ENCODE assay signal across 10 mouse cellular contexts in genomic region chr12:8444975-8445853, GRCm38 (mm10). TPM values are rescaled to one million over a fixed set of nuclear protein-coding genes. Genes with fewer than 3 reads are reported as not detected.
DNase-seq lines count a peak whose midpoint lies in the region; ATAC-seq lines count a peak whose summit lies in the region.
"Had no signal": no experiment of that assay in that cellular context is flagged by ENCODE, and none has a peak within 500 bp of the region (broad histone marks: within the 10 kb centered on the region; RNA-seq: fewer than 3 reads in every experiment).

No protein-coding gene starts in this region.

- no peak for ATAC-seq in heart, embryonic 11.5 days (replicated peaks; ENCODE audit: insufficient number of reproducible peaks, low FRiP score, low TSS enrichment)

- no peaks in the 10 kb centered on the region; the same call in 1 of the 2 replicates for H3K4me1 ChIP-seq in heart, embryonic 11.5 days (ENCODE audit: control insufficient read depth, insufficient read depth, low read length)
- peaks cover 33% of the 10 kb centered on the region for H3K4me1 ChIP-seq in midbrain, embryonic 10.5 days

- H3K36me3 ChIP-seq in heart, embryonic 11.5 days (ENCODE audit: control insufficient read depth, insufficient read depth, low read length): no peaks in the 10 kb centered on the region
- no peaks in the 10 kb centered on the region for H3K36me3 ChIP-seq in midbrain, embryonic 10.5 days

- H3K9ac ChIP-seq in heart, embryonic 11.5 days (ENCODE audit: low read depth, low read length): no peak overlapping the region

- no peaks in the 10 kb centered on the region for H3K9me3 ChIP-seq in heart, embryonic 11.5 days (replicated peaks; ENCODE audit: control insufficient read depth, low read length)
- no peaks in the 10 kb centered on the region for H3K9me3 ChIP-seq in midbrain, embryonic 10.5 days (replicated peaks)

- intact Hi-C loops in heart, postnatal 36 days (cut with DNase I): loop anchor here (1.0 kb wide), 2 partner anchors 53 to 88 kb away; no protein-coding TSS in a partner anchor

- H3K4me2 ChIP-seq in heart, embryonic 11.5 days: no peak overlapping the region
- H3K4me2 ChIP-seq: liver, embryonic 11.5 days had no signal

- H3K27me3 ChIP-seq in heart, embryonic 11.5 days (ENCODE audit: control insufficient read depth, insufficient read depth, low read length): no peaks in the 10 kb centered on the region
- H3K27me3 ChIP-seq in midbrain, embryonic 10.5 days (ENCODE audit: low read depth, poor library complexity, severe bottlenecking): peaks cover 49% of the 10 kb centered on the region

- 70% methylated on average over 13 of the region's 13 CpGs for WGBS in heart, embryonic 11.5 days (ENCODE audit: insufficient replicate concordance)
- WGBS in midbrain, embryonic 10.5 days: 84% methylated on average over 13 of the region's 13 CpGs

- H3K4me3 ChIP-seq in heart, embryonic 11.5 days (ENCODE audit: low read depth, low read length): no peak overlapping the region
- no peak overlapping the region for H3K4me3 ChIP-seq in midbrain, embryonic 10.5 days

- DNase-seq in heart, adult 11 months: peak; percentile 99
- peak; percentile 21 for DNase-seq in 3134 (ENCODE audit: extremely low read depth, insufficient read length, low spot score)
- peak; percentile 91 for DNase-seq in gastrocnemius, adult 18-20 months (ENCODE audit: low spot score)
- peak; percentile 81 to 86 for DNase-seq in heart, postnatal 36 days
- DNase-seq in frontal cortex, postnatal 10 days (ENCODE audit: low spot score in 2 of 2): no peak
- DNase-seq in midbrain, embryonic 10.5 days (ENCODE audit: low spot score): no peak
- no peak for DNase-seq in urinary bladder, adult 2 months (ENCODE audit: low spot score)
- DNase-seq: right cerebral cortex, postnatal 14 days had no signal

- no peak overlapping the region for H3K27ac ChIP-seq in heart, embryonic 11.5 days (ENCODE audit: low read depth, low read length)
- H3K27ac ChIP-seq in midbrain, embryonic 10.5 days (replicated peaks): no peak overlapping the region

RNA-seq across cellular contexts. Expression of gene Rhob, which starts 54.6 kb away (rescaled TPM):
- polyA plus RNA-seq in heart, embryonic 11.5 days (2014; fragmentation: Nextera tagmentation; extraction: Ambion mirVana): 54.8 and 57.2 TPM in 2 replicates
- 10 to 100 TPM; 43.6 to 79.2 TPM for total RNA-seq in gastrocnemius, adult 18-20 months (2021)
- 100 to 1,000 TPM; 145 to 186 TPM for total RNA-seq in heart, postnatal 36 days (2021)
- polyA plus RNA-seq in midbrain, embryonic 10.5 days (2016; fragmentation: Nextera tagmentation; extraction: Ambion mirVana): 30.0 and 30.1 TPM in 2 replicates
- polyA plus RNA-seq in urinary bladder, adult 2 months (2012; rRNA removed): 189 and 223 TPM in 2 replicates

Comparison
In these comparisons a context has a peak if more than half of its experiments do, and no peak if none do; other contexts are left out.
1. DNase-seq: peak in heart, adult 11 months (single experiment), 3134 (single experiment), gastrocnemius, adult 18-20 months (single experiment) and heart, postnatal 36 days (2 of 2); none in frontal cortex, postnatal 10 days (0 of 2), midbrain, embryonic 10.5 days (single experiment) and urinary bladder, adult 2 months (single experiment).